Mouse (Mus musculus) erythroblast, embryonic 14.5 days (primary cell): Measurements from ENCODE around the gene Ahdc1. TPM values are rescaled to one million over a fixed set of nuclear protein-coding genes. Genes with fewer than 3 reads are reported as not detected.

Source experiments
- H3K27me3 ChIP-seq: 2 replicates; pipeline ENCODE4 v1.6.1; 2012; ENCODE audit warnings: inconsistent platforms; ENCODE audit not compliant: control insufficient read depth
- H3K36me3 ChIP-seq: 2 replicates; pipeline ENCODE4 v1.6.1; 2012; ENCODE audit warnings: mild to moderate bottlenecking, inconsistent platforms; ENCODE audit not compliant: control insufficient read depth
- H3K4me1 ChIP-seq: 2 replicates; pipeline ENCODE4 v1.6.1; 2012; ENCODE audit warnings: inconsistent platforms; ENCODE audit not compliant: control insufficient read depth
- H3K4me3 ChIP-seq: replicated peaks from 2 replicates; pipeline ENCODE3; 2012; ENCODE audit warnings: moderate library complexity, mild to moderate bottlenecking, inconsistent platforms
- H3K9me3 ChIP-seq: 2 replicates; pipeline ENCODE4 v1.6.1; 2012; ENCODE audit warnings: low read length, inconsistent platforms, mixed read lengths; ENCODE audit not compliant: control insufficient read depth
- GATA1 ChIP-seq: IDR thresholded peaks from 2 replicates; pipeline ENCODE4 v1.6.1; 2012; ENCODE audit warnings: low read length, inconsistent platforms, mixed read lengths
- TAL1 ChIP-seq: IDR thresholded peaks from 3 replicates; pipeline ENCODE4 v1.6.1; 2012; ENCODE audit warnings: low read length, inconsistent platforms, mixed read lengths
- polyA plus RNA-seq: library from polyadenylated mRNA; stranded (reverse); fragments of >175 nt; gene quantifications from 2 replicates; pipeline ENCODE4 v1.2.3, GENCODE M21; 2012

Ahdc1 gene
- polyA plus RNA-seq, 1 experiment = 0.08 TPM

- TF ChIP-seq GATA1 (no peak), TAL1 (no peak)
- H3K4me3 ChIP-seq = no peak overlapping the region
- H3K9me3 ChIP-seq = no peaks in the 10 kb centered on the region
- peaks cover 24% of the 10 kb centered on the region for H3K4me1 ChIP-seq
- H3K27me3 ChIP-seq = peaks cover 13% of the 10 kb centered on the region
- H3K36me3 ChIP-seq = no peaks in the 10 kb centered on the region
These were observed 36.5 kb downstream of the Ahdc1 start for GRCm38 (mm10) chr4:133047353-133048105.

- Histone ChIP-seq H3K9me3 (no peaks in the 10 kb centered on the region), H3K36me3 (no peaks in the 10 kb centered on the region), H3K4me3 (no peak overlapping the region), H3K27me3 (0 out of 2 replicates have a peak, but pooled peaks cover under 1% of the 10 kb centered on the region), H3K4me1 (peaks cover 15% of the 10 kb centered on the region)
- TF ChIP-seq GATA1 = no peak
- no peak for TF ChIP-seq TAL1
These were observed 38.2 kb downstream of the Ahdc1 start for GRCm38 (mm10) chr4:133049071-133049920.

GRCm38 (mm10) chr4:133050196-133050836 lies 39.3 kb downstream of the Ahdc1 start:
- peaks cover 13% of the 10 kb centered on the region for H3K4me1 ChIP-seq
- peaks cover 2% of the 10 kb centered on the region; the same call in 1 of the 2 replicates for H3K36me3 ChIP-seq
- TF ChIP-seq GATA1 (no peak), TAL1 (no peak)
- no peak overlapping the region for H3K4me3 ChIP-seq
- no peaks in the 10 kb centered on the region for H3K9me3 ChIP-seq
- no peaks in the 10 kb centered on the region for H3K27me3 ChIP-seq

- TF ChIP-seq GATA1 (no peak), TAL1 (no peak)
- Histone ChIP-seq H3K27me3 (no peaks in the 10 kb centered on the region), H3K4me1 (peaks cover 13% of the 10 kb centered on the region)
These were observed 39.9 kb downstream of the Ahdc1 start for GRCm38 (mm10) chr4:133050837-133051549.

GRCm38 (mm10) chr4:133051550-133051865 lies 40.4 kb downstream of the Ahdc1 start:
- no peak for TF ChIP-seq TAL1
- TF ChIP-seq GATA1 = no peak
- peaks cover 2% of the 10 kb centered on the region; the same call in 1 of the 2 replicates for H3K36me3 ChIP-seq
- peaks cover 17% of the 10 kb centered on the region for H3K4me1 ChIP-seq
- H3K4me3 ChIP-seq = no peak overlapping the region
- H3K9me3 ChIP-seq = no peaks in the 10 kb centered on the region
- no peaks in the 10 kb centered on the region for H3K27me3 ChIP-seq

More at GRCm38 (mm10) chr4:133050837-133051549, 39.9 kb downstream of the Ahdc1 start:
- H3K36me3 ChIP-seq = peaks cover 2% of the 10 kb centered on the region; the same call in 1 of the 2 replicates
- H3K4me3 ChIP-seq = no peak overlapping the region
- no peaks in the 10 kb centered on the region for H3K9me3 ChIP-seq

- TF ChIP-seq TAL1 = no peak
- no peak for TF ChIP-seq GATA1
- Histone ChIP-seq H3K36me3 (peaks cover 2% of the 10 kb centered on the region; the same call in 1 of the 2 replicates), H3K27me3 (no peaks in the 10 kb centered on the region), H3K4me3 (no peak overlapping the region), H3K9me3 (no peaks in the 10 kb centered on the region), H3K4me1 (peaks cover 20% of the 10 kb centered on the region)
These were observed 41.1 kb downstream of the Ahdc1 start for GRCm38 (mm10) chr4:133052029-133052745.

GRCm38 (mm10) chr4:133052995-133053572 lies 42.0 kb downstream of the Ahdc1 start:
- H3K36me3 ChIP-seq = peaks cover 2% of the 10 kb centered on the region; the same call in 1 of the 2 replicates
- H3K9me3 ChIP-seq = no peaks in the 10 kb centered on the region
- no peak overlapping the region for H3K4me3 ChIP-seq
- TF ChIP-seq TAL1 (no peak), GATA1 (no peak)
- H3K4me1 ChIP-seq = peaks cover 29% of the 10 kb centered on the region
- no peaks in the 10 kb centered on the region for H3K27me3 ChIP-seq

GRCm38 (mm10) chr4:133054530-133054929 lies 43.5 kb downstream of the Ahdc1 start:
- TF ChIP-seq TAL1 (no peak), GATA1 (no peak)
- no peaks in the 10 kb centered on the region for H3K9me3 ChIP-seq
- H3K4me3 ChIP-seq = no peak overlapping the region
- peaks cover 2% of the 10 kb centered on the region; the same call in 1 of the 2 replicates for H3K36me3 ChIP-seq
- peaks cover 44% of the 10 kb centered on the region for H3K4me1 ChIP-seq
- H3K27me3 ChIP-seq = no peaks in the 10 kb centered on the region
